Mouse (Mus musculus): ENCODE results near the gene Tmem183a. TPM values are rescaled to one million over a fixed set of nuclear protein-coding genes. Genes with fewer than 3 reads are reported as not detected.

Gene Tmem183a
- polyA plus RNA-seq, 1 experiment from 2014 or later: 95.6 TPM

- Histone ChIP-seq H3K9me3 (ENCODE audit: control insufficient read depth, low read length) (no peaks in the 10 kb centered on the region), H3K4me2 (no peak overlapping the region; the same call in none of the 2 replicates), H3K9ac (ENCODE audit: low read depth, low read length) (no peak overlapping the region), H3K36me3 (ENCODE audit: control insufficient read depth, insufficient read depth, low read length) (no peaks in the 10 kb centered on the region), H3K27me3 (replicated peaks; ENCODE audit: control insufficient read depth, insufficient read depth, low read length) (peaks cover 26% of the 10 kb centered on the region), H3K4me1 (replicated peaks; ENCODE audit: control insufficient read depth, insufficient read depth, low read length) (peaks cover 6% of the 10 kb centered on the region), H3K27ac (ENCODE audit: low read depth, low read length) (peak overlapping the region; percentile 58; the same call in 1 of the 2 replicates), H3K4me3 (ENCODE audit: low read depth, low read length) (no peak overlapping the region)
- DNase-seq (ENCODE audit: low spot score) (no peak), ATAC-seq (replicated peaks; ENCODE audit: low FRiP score) (peak; percentile 53; the same call in 1 of the 2 replicates)
- 40% methylated on average over 8 of the region's 8 CpGs for WGBS
Observed at GRCm38 (mm10) chr1:134302568-134303238, 59.1 kb downstream of the Tmem183a start.

DNA sequence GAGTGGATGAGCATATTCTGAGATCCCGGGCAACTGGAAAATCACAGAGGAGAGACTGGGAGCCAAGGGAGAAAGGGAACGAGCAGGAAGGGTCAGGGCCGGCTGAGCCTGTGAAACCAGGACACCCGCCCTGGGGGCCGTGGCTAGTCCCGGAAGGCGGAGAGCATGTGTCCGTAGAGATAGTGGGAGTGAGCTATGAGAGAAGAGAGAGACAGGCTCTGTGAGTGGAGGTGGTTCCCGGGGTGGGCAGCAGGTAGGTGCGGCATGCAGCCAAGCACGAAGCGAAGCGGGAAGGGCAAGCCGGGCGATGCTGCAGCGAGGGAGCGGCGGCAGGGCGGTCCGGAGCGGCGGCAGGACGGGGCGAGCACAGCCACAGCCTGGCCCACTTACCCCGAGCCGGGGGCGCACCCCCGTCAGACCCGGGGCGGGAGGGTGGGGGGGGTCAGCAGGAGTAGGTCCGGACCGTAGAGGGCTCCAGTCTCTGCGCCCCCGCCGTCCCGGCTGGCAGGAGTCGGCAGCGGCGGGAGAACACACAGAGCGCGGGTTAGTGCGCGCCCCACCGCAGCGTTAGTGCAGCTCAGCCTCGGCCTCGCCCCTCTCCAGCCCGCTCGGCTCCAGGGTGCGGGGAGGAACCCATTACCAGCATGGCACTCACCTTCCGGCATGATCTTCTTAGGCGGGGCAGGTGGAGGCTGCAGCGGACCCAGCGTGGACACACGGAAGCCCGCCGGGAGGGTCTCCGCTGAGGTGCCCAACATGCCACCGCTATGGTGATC, 63.0 kb downstream of the Tmem183a start:
- H3K4me3 ChIP-seq (ENCODE audit: low read depth, low read length): peak overlapping the region; percentile 58
- 0 out of 2 replicates have a peak, but pooled peaks cover 2% of the 10 kb centered on the region for H3K36me3 ChIP-seq (ENCODE audit: control insufficient read depth, insufficient read depth, low read length)
- peak overlapping the region; percentile 84 for H3K4me2 ChIP-seq
- DNase-seq (ENCODE audit: low spot score) (peak; percentile 64), ATAC-seq (replicated peaks; ENCODE audit: low FRiP score) (no peak; the same call in 1 of the 2 replicates)
- H3K4me1 ChIP-seq (replicated peaks; ENCODE audit: control insufficient read depth, insufficient read depth, low read length): peaks cover 6% of the 10 kb centered on the region
- peaks cover 33% of the 10 kb centered on the region for H3K27me3 ChIP-seq (replicated peaks; ENCODE audit: control insufficient read depth, insufficient read depth, low read length)
- WGBS: 5% methylated on average over 59 of the region's 59 CpGs
- no peaks in the 10 kb centered on the region for H3K9me3 ChIP-seq (ENCODE audit: control insufficient read depth, low read length)
- H3K9ac ChIP-seq (ENCODE audit: low read depth, low read length): peak overlapping the region; percentile 50
- H3K27ac ChIP-seq (ENCODE audit: low read depth, low read length): no peak overlapping the region

DNA sequence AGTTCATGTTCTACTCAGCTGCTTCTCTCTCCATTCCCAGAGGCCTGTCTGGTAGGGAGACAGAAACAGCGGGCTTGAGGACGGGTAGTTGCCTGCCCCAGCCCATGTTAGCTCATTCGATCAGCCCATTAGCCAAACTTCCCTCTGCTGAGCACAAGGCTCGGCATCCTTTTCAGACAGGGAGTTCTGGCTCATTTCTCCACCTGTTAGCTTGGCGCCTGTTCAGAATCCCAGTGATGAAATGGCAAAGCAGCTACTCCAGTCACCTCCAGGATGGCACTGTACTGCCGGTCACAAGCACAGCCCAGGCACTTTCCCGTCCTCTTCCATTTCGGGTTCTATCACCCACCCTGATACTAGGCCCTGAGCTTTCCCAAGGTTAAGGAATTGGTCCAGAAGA, 64.5 kb downstream of the Tmem183a start:
- H3K4me3 ChIP-seq (ENCODE audit: low read depth, low read length): no peak overlapping the region
- 92% methylated on average over 8 of the region's 8 CpGs for WGBS
- no peak overlapping the region for H3K9ac ChIP-seq (ENCODE audit: low read depth, low read length)
- H3K9me3 ChIP-seq (ENCODE audit: control insufficient read depth, low read length): no peaks in the 10 kb centered on the region
- peaks cover 3% of the 10 kb centered on the region for H3K4me1 ChIP-seq (replicated peaks; ENCODE audit: control insufficient read depth, insufficient read depth, low read length)
- no peak overlapping the region for H3K27ac ChIP-seq (ENCODE audit: low read depth, low read length)
- no peak for ATAC-seq (replicated peaks; ENCODE audit: low FRiP score)
- H3K27me3 ChIP-seq (replicated peaks; ENCODE audit: control insufficient read depth, insufficient read depth, low read length): peaks cover 33% of the 10 kb centered on the region
- 0 out of 2 replicates have a peak, but pooled peaks cover 2% of the 10 kb centered on the region for H3K36me3 ChIP-seq (ENCODE audit: control insufficient read depth, insufficient read depth, low read length)
- DNase-seq (ENCODE audit: low spot score): no peak
- H3K4me2 ChIP-seq: no peak overlapping the region

Other genes with a start within 250 kb of the Tmem183a start
- gene Chil1, start 179.8 kb downstream of the Tmem183a start, polyA plus RNA-seq (2014; fragmentation: Nextera tagmentation; extraction: Ambion mirVana): 0.41 and 0.49 TPM in 2 replicates
- 0.36 and 0.71 TPM in 2 replicates for gene Mybph, start 168.5 kb downstream of the Tmem183a start, polyA plus RNA-seq (2014; fragmentation: Nextera tagmentation; extraction: Ambion mirVana)
- 0.21 and 0.29 TPM in 2 replicates for gene Adora1, start 126.5 kb downstream of the Tmem183a start, polyA plus RNA-seq (2014; fragmentation: Nextera tagmentation; extraction: Ambion mirVana)
- gene Myog, start 72.0 kb downstream of the Tmem183a start, polyA plus RNA-seq (2014; fragmentation: Nextera tagmentation; extraction: Ambion mirVana): 4.5 and 5.2 TPM in 2 replicates
- gene Ppfia4, start 29.1 kb downstream of the Tmem183a start, polyA plus RNA-seq (2014; fragmentation: Nextera tagmentation; extraction: Ambion mirVana): 1.5 and 2.1 TPM in 2 replicates
- gene 4933406M09Rik, start 24.0 kb upstream of the Tmem183a start, polyA plus RNA-seq (2014; fragmentation: Nextera tagmentation; extraction: Ambion mirVana): not detected in 2 replicates
- gene Cyb5r1, start 43.6 kb upstream of the Tmem183a start, polyA plus RNA-seq (2014; fragmentation: Nextera tagmentation; extraction: Ambion mirVana): 34.3 and 36.9 TPM in 2 replicates
- gene Adipor1, start 53.4 kb upstream of the Tmem183a start, polyA plus RNA-seq (2014; fragmentation: Nextera tagmentation; extraction: Ambion mirVana): 91.7 and 99.2 TPM in 2 replicates
- gene Klhl12, start 93.6 kb upstream of the Tmem183a start, polyA plus RNA-seq (2014; fragmentation: Nextera tagmentation; extraction: Ambion mirVana): 44.5 and 46.0 TPM in 2 replicates
- gene Rabif, start 132.7 kb upstream of the Tmem183a start, polyA plus RNA-seq (2014; fragmentation: Nextera tagmentation; extraction: Ambion mirVana): 35.3 and 37.6 TPM in 2 replicates
- gene Mgat4e, start 187.7 kb upstream of the Tmem183a start, polyA plus RNA-seq (2014; fragmentation: Nextera tagmentation; extraction: Ambion mirVana): not detected in 2 replicates
- 30.8 and 32.9 TPM in 2 replicates for gene Kdm5b, start 198.2 kb upstream of the Tmem183a start, polyA plus RNA-seq (2014; fragmentation: Nextera tagmentation; extraction: Ambion mirVana)